Mouse (Mus musculus) naive thymus-derived CD4-positive, alpha-beta T cell, adult 2 months (primary cell): ENCODE data around the gene Rpl18a.
A peak's percentile ranks its signal among the peaks of the same experiment; 100 is the strongest.

Experiments used
- DNase-seq: peaks from one replicate; pipeline ENCODE4 v3.0.0-alpha.2; 2011; ENCODE audit warnings: low read depth

The Rpl18a gene

GRCm38 (mm10) chr8:70856028-70856427, 41.2 kb downstream of the Rpl18a start:
- no peak for DNase-seq

- no peak for DNase-seq
Observed at GRCm38 (mm10) chr8:70853863-70854262, 43.3 kb downstream of the Rpl18a start.

- no peak for DNase-seq
Observed at GRCm38 (mm10) chr8:70852595-70853231, 44.5 kb downstream of the Rpl18a start.

GRCm38 (mm10) chr8:70851837-70852236, 45.4 kb downstream of the Rpl18a start:
- no peak for DNase-seq

- no peak for DNase-seq
Observed at GRCm38 (mm10) chr8:70850947-70851346, 46.3 kb downstream of the Rpl18a start.

GRCm38 (mm10) chr8:70850132-70850845, 46.9 kb downstream of the Rpl18a start:
- no peak for DNase-seq

- DNase-seq = no peak
Observed at GRCm38 (mm10) chr8:70849333-70849990, 47.8 kb downstream of the Rpl18a start.

GRCm38 (mm10) chr8:70846371-70847154, 50.6 kb downstream of the Rpl18a start:
- DNase-seq = peak; percentile 49

- DNase-seq = no peak
Observed at GRCm38 (mm10) chr8:70845108-70845507, 52.1 kb downstream of the Rpl18a start.
